Mouse (Mus musculus) spleen, adult 2 months (tissue): ENCODE measurements around the gene Bptf. TPM values are rescaled to one million over a fixed set of nuclear protein-coding genes. Genes with fewer than 3 reads are reported as not detected.

Source experiments
- DNase-seq, 2 experiments: peaks; one replicate each; pipeline versions ENCODE4 v3.0.0 to v3.0.0-alpha.2; 2012 to 2021; ENCODE audit warnings: low spot score in 2 of 2, low read depth in 1 of 2
- H3K27ac ChIP-seq: fragments of 200-500 bp; 2 replicates; pipeline ENCODE4 v1.5.1; 2012; ENCODE audit warnings: low read length, inconsistent platforms; ENCODE audit not compliant: insufficient read depth
- H3K27me3 ChIP-seq: fragments of 200-500 bp; 2 replicates; pipeline ENCODE4 v1.6.1; 2012; ENCODE audit warnings: mild to moderate bottlenecking, moderate library complexity, low read length, inconsistent platforms; ENCODE audit not compliant: control insufficient read depth, insufficient read depth
- H3K36me3 ChIP-seq: fragments of 200-500 bp; 2 replicates; pipeline ENCODE4 v1.6.1; 2012; ENCODE audit warnings: mild to moderate bottlenecking, low read length, inconsistent platforms; ENCODE audit not compliant: control insufficient read depth, insufficient read depth
- H3K4me1 ChIP-seq: fragments of 200-500 bp; 2 replicates; pipeline ENCODE4 v1.6.1; 2011; ENCODE audit warnings: inconsistent platforms; ENCODE audit not compliant: control insufficient read depth, insufficient read depth, insufficient read length
- H3K4me3 ChIP-seq: fragments of 200-500 bp; 2 replicates; pipeline ENCODE4 v1.5.1; 2011; ENCODE audit warnings: mild to moderate bottlenecking, inconsistent platforms; ENCODE audit not compliant: insufficient read depth, insufficient read length; ENCODE audit errors: extremely low read depth
- CTCF ChIP-seq: fragments of 200-500 bp; IDR thresholded peaks from 2 replicates; pipeline ENCODE4 v1.5.1; 2011; ENCODE audit warnings: mild to moderate bottlenecking, inconsistent platforms; ENCODE audit not compliant: insufficient read depth, insufficient read length, insufficient replicate concordance; ENCODE audit errors: extremely low read depth
- POLR2A ChIP-seq: fragments of 200-500 bp; IDR thresholded peaks from 2 replicates; pipeline ENCODE4 v1.6.1; 2011; ENCODE audit warnings: low read depth, low read length, inconsistent platforms
- WGBS: fragments of 180-500 bp; shearing (Covaris S2); methylation state at CpG from one replicate; pipeline ENCODE4 v1.1.7; 2018; 5-methylcytosine and 5-hydroxymethylcytosine counted together
- polyA plus RNA-seq: library from polyadenylated mRNA; depleted of rRNA; stranded (reverse); fragments of >200 nt; gene quantifications from 2 replicates; pipeline ENCODE4 v1.2.3, GENCODE M21; 2012

Bptf gene
- polyA plus RNA-seq, 1 experiment = 27.3 TPM

- Histone ChIP-seq H3K36me3 (peaks cover 10% of the 10 kb centered on the region), H3K4me1 (peaks cover 30% of the 10 kb centered on the region), H3K27me3 (no peaks in the 10 kb centered on the region), H3K4me3 (0 out of 2 replicates have a peak overlapping the region, but pooled peaks have one; percentile 23), H3K27ac (peak overlapping the region; percentile 95)
- TF ChIP-seq CTCF = no peak
- WGBS = 7% methylated on average over 11 of the region's 11 CpGs
- peak; percentile 66 to 70 for DNase-seq
These were observed 29.3 kb downstream of the Bptf start for GRCm38 (mm10) chr11:107102465-107103223.

- WGBS = 93% methylated on average over 5 of the region's 5 CpGs
- no peak for DNase-seq
- peaks cover 24% of the 10 kb centered on the region for H3K36me3 ChIP-seq
- no peak for TF ChIP-seq POLR2A
- TF ChIP-seq CTCF = no peak
- no peak overlapping the region for H3K27ac ChIP-seq
- H3K4me1 ChIP-seq = peaks cover 10% of the 10 kb centered on the region
- H3K27me3 ChIP-seq = no peaks in the 10 kb centered on the region
- H3K4me3 ChIP-seq = no peak overlapping the region
These were observed 35.0 kb downstream of the Bptf start for GRCm38 (mm10) chr11:107096973-107097372.

- WGBS = 88% methylated on average over 7 of the region's 7 CpGs
- Histone ChIP-seq H3K27me3 (no peaks in the 10 kb centered on the region), H3K4me3 (no peak overlapping the region), H3K36me3 (peaks cover 25% of the 10 kb centered on the region), H3K27ac (no peak overlapping the region), H3K4me1 (no peaks in the 10 kb centered on the region)
- no peak for DNase-seq
- TF ChIP-seq CTCF = no peak
- no peak for TF ChIP-seq POLR2A
These were observed 38.1 kb downstream of the Bptf start for GRCm38 (mm10) chr11:107093871-107094270.

GRCm38 (mm10) chr11:107092637-107093036 lies 39.3 kb downstream of the Bptf start:
- Histone ChIP-seq H3K4me3 (no peak overlapping the region), H3K27ac (no peak overlapping the region), H3K36me3 (peaks cover 18% of the 10 kb centered on the region), H3K4me1 (no peaks in the 10 kb centered on the region), H3K27me3 (no peaks in the 10 kb centered on the region)
- 81% methylated on average over 7 of the region's 7 CpGs for WGBS
- no peak for DNase-seq
- TF ChIP-seq POLR2A = no peak
- no peak for TF ChIP-seq CTCF

GRCm38 (mm10) chr11:107085866-107086265 lies 46.1 kb downstream of the Bptf start:
- Histone ChIP-seq H3K27me3 (no peaks in the 10 kb centered on the region), H3K4me3 (no peak overlapping the region), H3K36me3 (peaks cover 21% of the 10 kb centered on the region), H3K27ac (no peak overlapping the region), H3K4me1 (no peaks in the 10 kb centered on the region)
- 84% methylated on average over 5 of the region's 5 CpGs for WGBS
- DNase-seq = no peak
- TF ChIP-seq CTCF (no peak), POLR2A (no peak)

- no peaks in the 10 kb centered on the region for H3K27me3 ChIP-seq
- H3K36me3 ChIP-seq = peaks cover 31% of the 10 kb centered on the region
- H3K27ac ChIP-seq = no peak overlapping the region
- no peaks in the 10 kb centered on the region for H3K4me1 ChIP-seq
- 86% methylated on average over 5 of the region's 5 CpGs for WGBS
- TF ChIP-seq CTCF (no peak), POLR2A (no peak)
- H3K4me3 ChIP-seq = no peak overlapping the region
- no peak for DNase-seq
These were observed 48.4 kb downstream of the Bptf start for GRCm38 (mm10) chr11:107083480-107083879.

- no peak overlapping the region for H3K4me3 ChIP-seq
- peaks cover 48% of the 10 kb centered on the region for H3K36me3 ChIP-seq
- WGBS = 92% methylated on average over 11 of the region's 11 CpGs
- no peak for DNase-seq
- TF ChIP-seq CTCF (no peak), POLR2A (no peak)
- no peaks in the 10 kb centered on the region for H3K27me3 ChIP-seq
- no peaks in the 10 kb centered on the region for H3K4me1 ChIP-seq
- no peak overlapping the region for H3K27ac ChIP-seq
These were observed 66.6 kb downstream of the Bptf start for GRCm38 (mm10) chr11:107065216-107065785.
